Mouse (Mus musculus) ovary, adult 10 weeks (tissue): ENCODE data around the gene Cat. TPM values are rescaled to one million over a fixed set of nuclear protein-coding genes. Genes with fewer than 3 reads are reported as not detected.

ENCODE experiments used
- polyA plus RNA-seq: library from polyadenylated mRNA; stranded (reverse); fragments of 350-450 nt; fragmentation: Illumina TruSeq; extraction: RNeasy Lipid Tissue Mini Kit (QIAGEN cat#74804); gene quantifications from one replicate; pipeline ENCODE4 v1.2.3, GENCODE M21; 2014

The Cat gene
- 222 TPM for polyA plus RNA-seq

GRCm38 (mm10) chr2:103484617-103485401 is at the start of gene Cat:
TSS of gene Cat (minus strand) at chr2:103485160.

GRCm38 (mm10) chr2:103411348-103411747 is 73.6 kb downstream of the Cat start, which contains the start of gene Elf5:
TSS of gene Elf5 (plus strand) at chr2:103411688.

Other genes with a start within 250 kb of the Cat start
- 57.5 TPM for gene Ehf, start 181.9 kb downstream of the Cat start, polyA plus RNA-seq
- gene Elf5, start 73.5 kb downstream of the Cat start, polyA plus RNA-seq = 0.40 TPM
- gene Abtb2, start 81.2 kb upstream of the Cat start, polyA plus RNA-seq = 0.83 TPM